Mouse (Mus musculus): ENCODE data around the gene Prss45.
"Not testable (repeated sequence)": the region's sequence is repeated elsewhere in the genome, so short reads cannot be mapped to it uniquely, and the experiment has no call there.

Prss45 gene

GRCm38 (mm10) chr9:110834411-110834810, at the start of gene Prss45:
Gene Prss45 (plus strand): TSS chr9:110834588.
- DNase-seq (ENCODE audit: low read depth in 1 of 2, low spot score in 2 of 2): no peak

- DNase-seq (ENCODE audit: low read depth in 1 of 2, low spot score in 2 of 2): no peak
Measured at GRCm38 (mm10) chr9:110788169-110788568, 46.2 kb upstream of the Prss45 start.

- no peak for DNase-seq (ENCODE audit: low read depth in 1 of 2, low spot score in 2 of 2)
Measured at GRCm38 (mm10) chr9:110790462-110790861, 43.9 kb upstream of the Prss45 start.

GRCm38 (mm10) chr9:110797013-110797412, 37.4 kb upstream of the Prss45 start:
- DNase-seq (ENCODE audit: low read depth in 1 of 2, low spot score in 2 of 2): no peak

- DNase-seq (ENCODE audit: low read depth in 1 of 2, low spot score in 2 of 2): no peak
Measured at GRCm38 (mm10) chr9:110797866-110798265, 36.5 kb upstream of the Prss45 start, which contains the start of gene Prss42. Gene Prss42 (plus strand): TSS chr9:110798166.

GRCm38 (mm10) chr9:110800834-110801479, 33.4 kb upstream of the Prss45 start:
- no peak for DNase-seq (ENCODE audit: low read depth in 1 of 2, low spot score in 2 of 2)

- no peak for DNase-seq (ENCODE audit: low read depth in 1 of 2, low spot score in 2 of 2)
Measured at GRCm38 (mm10) chr9:110803294-110803693, 31.1 kb upstream of the Prss45 start.

GRCm38 (mm10) chr9:110810051-110810450, 24.3 kb upstream of the Prss45 start:
- no peak for DNase-seq (ENCODE audit: low read depth in 1 of 2, low spot score in 2 of 2)

- DNase-seq (ENCODE audit: low read depth in 1 of 2, low spot score in 2 of 2): no peak
Measured at GRCm38 (mm10) chr9:110813789-110814188, 20.6 kb upstream of the Prss45 start, which contains the start of gene Prss44. Gene Prss44 (plus strand): TSS chr9:110813994.

GRCm38 (mm10) chr9:110820546-110820945, 13.8 kb upstream of the Prss45 start:
- not testable (repeated sequence) for DNase-seq (ENCODE audit: low read depth in 1 of 2, low spot score in 2 of 2)

GRCm38 (mm10) chr9:110821436-110821835, 13.0 kb upstream of the Prss45 start:
- no peak for DNase-seq (ENCODE audit: low read depth in 1 of 2, low spot score in 2 of 2)

- no peak for DNase-seq (ENCODE audit: low read depth in 1 of 2, low spot score in 2 of 2)
Measured at GRCm38 (mm10) chr9:110825426-110825825, 9.0 kb upstream of the Prss45 start.

GRCm38 (mm10) chr9:110825832-110826231, 8.6 kb upstream of the Prss45 start:
- no peak for DNase-seq (ENCODE audit: low read depth in 1 of 2, low spot score in 2 of 2)

GRCm38 (mm10) chr9:110826390-110826789, 8.0 kb upstream of the Prss45 start, which contains the start of gene Prss43:
Gene Prss43 (plus strand): TSS chr9:110826690.
- DNase-seq (ENCODE audit: low read depth in 1 of 2, low spot score in 2 of 2): no peak

- no peak for DNase-seq (ENCODE audit: low read depth in 1 of 2, low spot score in 2 of 2)
Measured at GRCm38 (mm10) chr9:110833021-110833420, 1.4 kb upstream of the Prss45 start.

- no peak for DNase-seq (ENCODE audit: low read depth in 1 of 2, low spot score in 2 of 2)
Measured at GRCm38 (mm10) chr9:110834961-110835360, 573 bp downstream of the Prss45 start.

- no peak for DNase-seq (ENCODE audit: low read depth in 1 of 2, low spot score in 2 of 2)
Measured at GRCm38 (mm10) chr9:110836112-110836511, 1.7 kb downstream of the Prss45 start.

GRCm38 (mm10) chr9:110840905-110841304, 6.5 kb downstream of the Prss45 start:
- no peak for DNase-seq (ENCODE audit: low read depth in 1 of 2, low spot score in 2 of 2)

GRCm38 (mm10) chr9:110841438-110841837, 7.0 kb downstream of the Prss45 start:
- DNase-seq (ENCODE audit: low read depth in 1 of 2, low spot score in 2 of 2): no peak

- DNase-seq (ENCODE audit: low read depth in 1 of 2, low spot score in 2 of 2): no peak
Measured at GRCm38 (mm10) chr9:110844206-110844605, 9.8 kb downstream of the Prss45 start, which contains the start of gene Prss46. Gene Prss46 (plus strand): TSS chr9:110844506.

GRCm38 (mm10) chr9:110849162-110849561, 14.8 kb downstream of the Prss45 start:
- no peak for DNase-seq (ENCODE audit: low read depth in 1 of 2, low spot score in 2 of 2)

- DNase-seq (ENCODE audit: low read depth in 1 of 2, low spot score in 2 of 2): no peak
Measured at GRCm38 (mm10) chr9:110855903-110856302, 21.5 kb downstream of the Prss45 start.

- DNase-seq (ENCODE audit: low read depth in 1 of 2, low spot score in 2 of 2): no peak
Measured at GRCm38 (mm10) chr9:110856920-110857319, 22.5 kb downstream of the Prss45 start.
